Mouse (Mus musculus) heart, postnatal 14 days (tissue): ENCODE measurements around the gene Piezo1. TPM values are rescaled to one million over a fixed set of nuclear protein-coding genes. Genes with fewer than 3 reads are reported as not detected.

Experiments
- DNase-seq, 2 experiments: peaks; one replicate each; pipeline ENCODE4 v3.0.0; 2021 to 2022
- intact Hi-C: fragments of 180-260 bp; cut with DNase I; formaldehyde crosslinking; loops from one replicate; pipeline ENCODE4 v1.15.1; 2025
- total RNA-seq, 2 experiments: library from RNA; stranded (reverse); gene quantifications; 2 replicates each; pipeline ENCODE4 v1.2.3; 2021

The Piezo1 gene
- total RNA-seq, 2 experiments from 2014 or later, result 27.2 to 30.2 TPM

DNA sequence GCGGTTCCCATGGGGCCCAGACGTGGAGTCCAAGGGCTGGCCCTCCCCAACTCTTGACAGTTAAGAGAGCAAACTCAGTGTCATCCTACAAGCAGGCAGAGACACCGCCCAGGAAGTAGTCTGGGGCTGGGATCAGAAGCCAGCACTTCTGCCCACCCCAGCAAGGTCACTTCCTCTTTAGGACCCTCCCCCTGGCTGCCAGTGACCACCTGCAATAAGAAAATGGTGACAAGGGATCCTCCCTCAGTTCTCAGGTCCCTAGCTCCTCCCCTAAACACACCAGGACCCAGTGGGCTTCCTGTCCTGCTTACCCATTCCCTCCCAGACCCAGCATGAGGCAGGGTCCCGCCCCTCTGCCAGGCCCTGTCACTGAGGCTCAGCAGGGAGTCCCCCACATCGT is 3.3 kb downstream of the Piezo1 start:
- peak in 1 of 2 experiments; percentile 39 for DNase-seq
- intact Hi-C loops, result loop anchor here (2.0 kb wide), 1 partner anchor 17 kb away; no protein-coding TSS in a partner anchor

DNA sequence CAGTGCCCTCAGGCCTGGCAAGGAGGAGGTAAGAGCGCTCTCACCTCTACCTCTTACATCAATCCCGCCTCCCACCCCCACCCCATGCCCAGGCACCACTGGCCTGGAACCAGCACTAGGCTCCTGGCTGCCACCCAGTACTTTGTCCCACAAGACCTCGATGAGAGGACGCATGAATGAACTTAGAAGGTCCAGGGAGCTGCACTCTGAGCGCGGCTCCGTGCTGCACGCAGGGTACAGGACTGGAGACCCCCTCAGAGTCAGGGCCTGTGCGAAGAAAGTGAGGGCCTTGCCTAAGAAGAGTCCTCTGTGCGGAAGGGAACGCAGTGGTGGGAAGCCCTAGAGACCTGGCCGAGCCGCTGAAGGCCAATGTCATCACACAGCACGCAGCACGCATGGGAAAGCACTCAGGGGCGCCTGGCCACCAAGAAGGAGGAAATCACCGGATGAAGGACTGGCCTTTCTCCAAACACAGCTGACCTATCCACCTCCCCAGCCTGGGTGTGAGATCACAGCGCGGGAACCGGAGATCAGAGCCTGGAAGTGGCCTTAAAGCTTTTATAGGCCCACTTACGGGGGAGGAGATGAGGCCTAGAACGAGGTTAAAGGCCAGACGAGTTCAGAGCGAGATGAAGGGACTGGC is 4.2 kb downstream of the Piezo1 start:
- peak; percentile 71 to 77 for DNase-seq
- intact Hi-C loops, result loop anchor here (2.0 kb wide), 1 partner anchor 16 kb away; no protein-coding TSS in a partner anchor

DNA sequence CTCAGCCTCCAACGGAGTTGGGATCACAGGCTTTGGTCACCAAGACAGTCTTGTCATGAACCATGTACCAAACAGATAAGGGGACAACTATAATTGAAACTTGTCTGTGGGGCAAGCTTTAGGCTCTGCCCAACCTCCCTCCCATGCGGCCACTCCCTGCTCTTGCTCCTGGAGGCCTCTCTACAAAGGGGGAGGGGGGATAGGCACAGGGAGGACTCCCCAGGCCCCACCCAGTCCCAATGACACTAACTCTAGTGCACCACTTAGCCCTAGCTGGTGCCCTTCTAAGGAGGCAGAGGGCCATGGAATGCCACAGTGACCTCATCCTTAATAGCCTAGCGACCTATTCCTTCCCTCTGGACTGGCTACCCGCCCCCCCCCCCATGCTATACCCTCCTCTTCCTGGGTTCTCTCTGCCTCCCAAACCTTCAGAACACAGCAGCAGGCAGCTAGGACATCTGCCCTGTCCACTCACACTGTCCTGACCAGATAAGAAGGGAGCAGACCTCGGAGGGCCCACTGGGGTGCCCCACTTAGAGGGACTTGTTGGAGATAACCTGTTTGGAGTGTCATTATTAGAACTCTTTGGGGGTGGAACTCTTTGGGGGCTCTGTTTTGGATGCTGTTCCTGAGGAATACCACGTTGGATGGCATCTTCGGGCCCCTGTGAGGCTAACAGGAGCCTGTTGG is 4.9 kb downstream of the Piezo1 start:
- DNase-seq, result no peak
- intact Hi-C loops, result loop anchor here (2.0 kb wide), 1 partner anchor 15 kb away; no protein-coding TSS in a partner anchor

GRCm38 (mm10) chr8:122544138-122544537 is 7.0 kb downstream of the Piezo1 start:
- no peak for DNase-seq
- intact Hi-C loops, result no loop called here

DNA sequence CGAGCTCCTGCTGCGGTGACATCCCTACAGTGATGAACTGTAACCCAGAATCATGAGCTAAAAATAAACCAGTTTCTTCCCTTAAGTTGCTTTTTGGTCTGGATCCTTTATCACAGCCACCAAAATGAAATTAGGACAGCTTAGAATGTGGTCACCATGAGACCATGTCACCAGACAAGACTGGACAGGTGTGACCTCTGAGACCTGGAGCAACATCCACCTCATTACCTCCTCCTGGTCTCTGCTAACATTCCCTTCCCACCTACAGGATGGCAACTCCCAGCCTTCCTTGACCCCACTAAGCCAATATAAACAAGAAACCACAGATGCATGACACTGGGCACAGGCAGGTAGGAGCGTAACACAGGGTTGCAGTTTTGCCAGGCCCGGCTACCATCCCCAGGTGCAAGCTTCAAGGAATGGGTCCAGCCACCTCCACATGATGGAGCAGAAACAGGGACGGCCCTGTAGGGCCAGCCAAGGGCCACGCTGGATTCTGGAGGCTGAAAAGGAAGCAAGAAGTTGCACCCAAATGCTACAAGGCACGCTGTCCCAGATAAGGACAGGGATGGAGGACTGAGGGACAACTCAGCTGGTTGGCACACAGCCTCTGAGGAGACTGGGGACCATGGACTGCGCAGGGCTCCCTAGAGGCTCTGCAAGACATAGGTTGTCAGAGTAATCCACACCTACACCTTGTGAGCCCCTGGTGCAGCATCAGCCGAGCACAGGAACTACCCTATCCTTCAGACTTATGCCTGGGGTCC is 12.6 kb downstream of the Piezo1 start:
- intact Hi-C loops, result no loop called here
- no peak for DNase-seq

- intact Hi-C loops, result no loop called here
- no peak for DNase-seq
These were observed 13.3 kb downstream of the Piezo1 start for GRCm38 (mm10) chr8:122537812-122538211.

GRCm38 (mm10) chr8:122537033-122537432 is 14.1 kb downstream of the Piezo1 start:
- intact Hi-C loops, result no loop called here
- peak in 1 of 2 experiments; percentile 54 for DNase-seq

- intact Hi-C loops, result loop anchor here (2.0 kb wide), 1 partner anchor 15 kb away; no protein-coding TSS in a partner anchor
- no peak for DNase-seq
These were observed 19.8 kb downstream of the Piezo1 start for GRCm38 (mm10) chr8:122531312-122531711.

GRCm38 (mm10) chr8:122529159-122529558 is 22.0 kb downstream of the Piezo1 start:
- DNase-seq, result no peak

DNA sequence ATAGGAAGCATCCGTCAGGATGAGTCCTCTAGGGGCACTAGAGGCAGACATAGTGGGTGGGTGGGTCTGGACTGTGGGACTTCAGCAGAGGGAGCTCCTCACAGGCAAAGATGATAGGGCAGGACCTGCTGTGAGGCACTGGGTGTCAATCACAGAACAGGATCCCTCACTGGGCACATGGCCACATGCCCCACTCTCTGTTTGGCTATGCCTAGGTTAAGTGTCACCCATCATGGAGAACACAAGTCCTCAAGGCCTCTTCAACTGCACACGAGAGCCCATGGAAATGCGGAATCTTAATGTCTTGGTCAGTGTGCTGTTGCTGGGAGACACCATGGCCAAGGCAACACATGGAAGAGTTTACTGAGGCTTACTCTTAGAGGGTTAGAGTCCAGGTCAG is 23.2 kb downstream of the Piezo1 start:
- intact Hi-C loops, result no loop called here
- no peak for DNase-seq

More at GRCm38 (mm10) chr8:122529159-122529558, 22.0 kb downstream of the Piezo1 start:
- intact Hi-C loops, result no loop called here

DNA sequence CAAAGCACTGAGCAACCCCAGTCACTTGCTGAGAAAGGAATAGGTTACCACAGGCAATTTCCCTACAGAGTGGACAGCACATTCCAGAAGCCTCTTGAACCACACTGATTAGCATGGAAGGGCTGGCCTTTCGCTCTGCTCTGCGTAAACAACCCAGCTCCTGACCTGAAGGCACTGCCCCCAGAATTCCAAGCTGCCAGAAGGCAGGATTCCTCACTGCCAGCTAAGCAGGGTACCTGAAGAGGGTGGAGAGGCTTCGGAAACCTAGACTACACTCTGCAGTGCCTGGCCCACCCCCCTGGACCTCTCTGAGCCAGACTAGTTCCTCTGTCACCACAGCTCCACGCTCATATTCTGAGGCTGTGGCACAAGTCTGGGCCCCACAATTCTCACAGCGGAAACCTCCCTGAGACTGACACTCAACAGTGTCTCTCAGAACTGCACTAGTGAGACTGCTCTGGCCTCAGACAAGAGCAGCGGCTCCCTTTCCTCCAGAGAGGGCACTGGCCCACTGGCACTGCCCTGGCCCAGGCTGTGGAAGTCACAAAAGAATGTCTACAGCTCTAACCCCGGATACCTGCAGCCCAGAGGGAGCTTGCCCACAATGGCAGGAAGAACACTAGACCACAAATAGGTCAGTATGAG is 24.5 kb downstream of the Piezo1 start:
- DNase-seq, result no peak
- intact Hi-C loops, result no loop called here

- intact Hi-C loops, result no loop called here
- DNase-seq, result no peak
These were observed 25.0 kb downstream of the Piezo1 start for GRCm38 (mm10) chr8:122526084-122526483.

DNA sequence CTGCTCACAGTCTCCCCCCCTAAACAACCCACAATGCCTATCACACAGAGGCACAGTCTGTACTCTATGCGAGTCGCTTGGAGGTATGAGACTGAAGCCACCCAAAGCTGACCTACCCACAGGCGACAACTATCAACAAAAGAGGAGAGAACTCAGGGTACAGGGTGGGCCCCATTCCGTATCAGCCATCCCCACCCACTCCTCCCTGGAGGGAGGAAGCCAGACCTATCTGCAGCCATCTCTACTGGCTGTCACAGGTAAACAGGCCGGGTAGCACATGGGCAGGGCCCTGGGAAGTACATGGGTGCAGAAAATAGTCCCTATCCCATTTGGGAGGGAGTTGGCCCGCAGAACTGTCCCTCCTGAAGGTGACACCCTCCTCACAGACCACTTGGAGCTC is 26.1 kb downstream of the Piezo1 start:
- DNase-seq, result no peak
- intact Hi-C loops, result no loop called here

GRCm38 (mm10) chr8:122524506-122524905 is 26.6 kb downstream of the Piezo1 start:
- DNase-seq, result no peak
- intact Hi-C loops, result no loop called here

DNA sequence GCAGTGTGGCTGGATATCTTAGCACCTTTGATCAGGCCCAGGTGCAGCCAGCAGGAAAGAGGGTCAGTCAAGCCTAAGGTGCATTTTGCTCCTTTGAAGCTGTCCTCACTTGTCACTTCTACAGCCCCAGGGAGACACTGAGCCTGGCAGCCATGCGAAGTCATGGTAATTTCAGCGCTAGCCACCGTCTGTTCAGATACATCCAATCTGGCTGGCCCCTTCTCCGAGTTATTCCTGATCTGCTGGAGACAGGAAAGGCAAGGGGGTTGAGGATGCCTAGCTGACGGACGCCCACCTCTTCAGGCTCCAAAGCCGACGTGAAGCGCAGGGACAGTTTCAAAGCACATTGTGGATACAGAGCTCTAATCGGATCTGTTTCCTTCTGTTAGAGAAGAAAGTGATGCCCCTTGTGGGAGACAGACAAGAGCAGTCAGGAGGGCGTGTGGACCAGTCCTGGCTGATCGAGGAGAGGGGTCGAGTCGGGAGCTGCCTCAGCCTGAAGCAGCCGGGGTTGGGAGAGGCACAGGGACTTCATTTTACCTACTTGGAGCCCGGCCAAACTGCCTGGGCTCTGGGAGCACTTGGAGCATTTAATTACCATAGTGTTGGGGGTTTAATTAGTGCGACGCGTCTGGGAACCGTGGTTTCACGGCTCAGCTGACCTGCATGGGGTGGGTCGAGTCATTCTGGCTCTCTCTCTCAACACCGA is 27.3 kb downstream of the Piezo1 start:
- DNase-seq, result peak in 1 of 2 experiments; percentile 53

GRCm38 (mm10) chr8:122522796-122523651 is 28.1 kb downstream of the Piezo1 start:
- intact Hi-C loops, result no loop called here
- DNase-seq, result peak; percentile 66 to 67

More for the DNA sequence above, 27.3 kb downstream of the Piezo1 start:
- intact Hi-C loops, result no loop called here

DNA sequence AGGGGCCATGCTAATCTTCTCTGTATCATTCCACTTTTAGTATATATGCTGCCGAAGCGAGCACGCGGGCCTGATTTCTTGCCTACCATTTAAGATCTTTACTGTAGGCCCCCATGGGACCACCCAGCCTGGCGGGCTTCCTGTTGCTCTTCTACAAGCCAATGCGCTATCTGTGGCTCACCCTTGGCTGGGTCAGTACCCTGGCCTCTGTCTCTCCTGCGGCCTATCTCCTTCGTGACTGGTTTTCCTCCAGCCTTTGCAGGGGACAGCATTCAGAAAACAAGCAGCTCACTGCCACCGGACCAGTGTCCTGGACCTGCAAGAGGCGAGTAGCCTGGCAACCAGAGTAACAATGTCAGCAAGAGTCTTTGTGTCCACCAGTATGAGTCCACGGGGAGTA is 30.5 kb downstream of the Piezo1 start:
- DNase-seq, result no peak
- intact Hi-C loops, result no loop called here

GRCm38 (mm10) chr8:122517541-122518190 is 33.5 kb downstream of the Piezo1 start:
- intact Hi-C loops, result loop anchor here (5.0 kb wide), 1 partner anchor 295 kb away; no protein-coding TSS in a partner anchor

More at GRCm38 (mm10) chr8:122517541-122518190, 33.5 kb downstream of the Piezo1 start:
- DNase-seq, result peak; percentile 55 to 61
